Mouse (Mus musculus) liver, postnatal 0 days (tissue): ENCODE measurements around the gene B4galt1. TPM values are rescaled to one million over a fixed set of nuclear protein-coding genes. Genes with fewer than 3 reads are reported as not detected.

Experiments used
- ATAC-seq: fragments of 200-750 bp; cut with Nextera tagmentation; 2 replicates; pipeline ENCODE4 v1.8.0; 2017; ENCODE audit warnings: mild to moderate bottlenecking, moderate library complexity
- DNase-seq: peaks from one replicate; pipeline ENCODE4 v3.0.0-alpha.2; 2016
- H3K27ac ChIP-seq: fragments of 300-500 bp; sonication (generic); 2 replicates; pipeline ENCODE4 v1.5.1; 2014; ENCODE audit warnings: antibody characterized with exemption, moderate library complexity, mild to moderate bottlenecking, low read depth
- H3K27me3 ChIP-seq: fragments of 300-500 bp; sonication (generic); 2 replicates; pipeline ENCODE4 v1.6.1; 2014; ENCODE audit warnings: low read length, control low read depth, mixed read lengths; ENCODE audit not compliant: insufficient read depth
- H3K36me3 ChIP-seq: fragments of 300-500 bp; sonication (generic); replicated peaks from 2 replicates; pipeline ENCODE4 v1.6.1; 2014; ENCODE audit warnings: mild to moderate bottlenecking, control low read depth, low read length, moderate library complexity, mixed read lengths; ENCODE audit not compliant: insufficient read depth
- H3K4me1 ChIP-seq: fragments of 300-500 bp; sonication (generic); 2 replicates; pipeline ENCODE4 v1.6.1; 2014; ENCODE audit warnings: antibody characterized with exemption, mild to moderate bottlenecking, control low read depth; ENCODE audit not compliant: insufficient read depth
- H3K4me2 ChIP-seq: fragments of 300-500 bp; sonication (generic); 2 replicates; pipeline ENCODE4 v1.6.1; 2014; ENCODE audit warnings: low read depth, mild to moderate bottlenecking, low read length, moderate library complexity, mixed read lengths
- H3K4me3 ChIP-seq: fragments of 300-500 bp; sonication (generic); 2 replicates; pipeline ENCODE4 v1.5.1; 2014; ENCODE audit warnings: low read depth, low read length
- H3K9ac ChIP-seq: fragments of 300-500 bp; sonication (generic); replicated peaks from 2 replicates; pipeline ENCODE4 v1.6.1; 2014; ENCODE audit warnings: mild to moderate bottlenecking, moderate library complexity
- H3K9me3 ChIP-seq: fragments of 300-500 bp; sonication (generic); 2 replicates; pipeline ENCODE4 v1.6.1; 2016; ENCODE audit warnings: mild to moderate bottlenecking, control low read depth, low read length, mixed read lengths
- CTCF ChIP-seq: sonication (generic); IDR thresholded peaks from 2 replicates; pipeline ENCODE4 v1.5.1; 2016; ENCODE audit warnings: antibody characterized with exemption, low read depth
- EP300 ChIP-seq: IDR thresholded peaks from 2 replicates; pipeline ENCODE4 v1.6.1; 2016; ENCODE audit warnings: antibody characterized with exemption, low read depth, mild to moderate bottlenecking
- WGBS: fragments of 180-500 bp; shearing (Covaris S2); extraction: QIAGEN DNeasy Blood & Tissue Kit; methylation state at CpG from one replicate; pipeline ENCODE4 v1.1.7; 2014; ENCODE audit not compliant: insufficient replicate concordance; 5-methylcytosine and 5-hydroxymethylcytosine counted together
- polyA plus RNA-seq: library from polyadenylated mRNA; unstranded; fragments of >200 nt; fragmentation: Nextera tagmentation; extraction: Ambion mirVana; gene quantifications from 2 replicates; pipeline ENCODE4 v1.2.1, GENCODE M21; 2015

The B4galt1 gene
- polyA plus RNA-seq, 1 experiment from 2014 or later = 30.2 TPM

- ATAC-seq = no peak
- H3K4me2 ChIP-seq = no peak overlapping the region
- DNase-seq = no peak
- no peaks in the 10 kb centered on the region for H3K27me3 ChIP-seq
- H3K4me3 ChIP-seq = no peak overlapping the region
- no peak overlapping the region for H3K9ac ChIP-seq
- H3K36me3 ChIP-seq = no peaks in the 10 kb centered on the region
- H3K9me3 ChIP-seq = no peaks in the 10 kb centered on the region
- no peaks in the 10 kb centered on the region for H3K4me1 ChIP-seq
- TF ChIP-seq CTCF = no peak
- no peak for TF ChIP-seq EP300
- WGBS = 79% methylated on average over 12 of the region's 12 CpGs
- H3K27ac ChIP-seq = no peak overlapping the region
Observed at GRCm38 (mm10) chr4:40884282-40885165, 30.7 kb upstream of the B4galt1 start.

GRCm38 (mm10) chr4:40883200-40883599, 29.4 kb upstream of the B4galt1 start:
- no peak for DNase-seq
- TF ChIP-seq EP300 = no peak
- H3K27me3 ChIP-seq = no peaks in the 10 kb centered on the region
- H3K4me3 ChIP-seq = no peak overlapping the region
- no peaks in the 10 kb centered on the region for H3K36me3 ChIP-seq
- H3K27ac ChIP-seq = no peak overlapping the region
- no peak for ATAC-seq
- no peaks in the 10 kb centered on the region for H3K4me1 ChIP-seq
- H3K9ac ChIP-seq = no peak overlapping the region
- no peak overlapping the region for H3K4me2 ChIP-seq
- no peaks in the 10 kb centered on the region for H3K9me3 ChIP-seq
- WGBS = 66% methylated on average over 10 of the region's 10 CpGs

- H3K36me3 ChIP-seq = no peaks in the 10 kb centered on the region
- no peak overlapping the region for H3K4me3 ChIP-seq
- TF ChIP-seq EP300 (no peak), CTCF (no peak)
- H3K4me2 ChIP-seq = peak overlapping the region; percentile 57
- WGBS = 54% methylated on average over 5 of the region's 5 CpGs
- no peak for ATAC-seq
- no peaks in the 10 kb centered on the region for H3K27me3 ChIP-seq
- H3K9ac ChIP-seq = 0 out of 2 replicates have a peak overlapping the region, but pooled peaks have one; percentile 1
- H3K27ac ChIP-seq = peak overlapping the region; percentile 55
- H3K4me1 ChIP-seq = peaks cover 20% of the 10 kb centered on the region
- DNase-seq = no peak
- no peaks in the 10 kb centered on the region for H3K9me3 ChIP-seq
Observed at GRCm38 (mm10) chr4:40877528-40877927, 23.7 kb upstream of the B4galt1 start.

- Histone ChIP-seq H3K27me3 (no peaks in the 10 kb centered on the region), H3K9ac (0 out of 2 replicates have a peak overlapping the region, but pooled peaks have one; percentile 1), H3K36me3 (no peaks in the 10 kb centered on the region), H3K4me3 (no peak overlapping the region), H3K4me1 (peaks cover 20% of the 10 kb centered on the region), H3K4me2 (peak overlapping the region; percentile 57), H3K9me3 (no peaks in the 10 kb centered on the region), H3K27ac (peak overlapping the region; percentile 55)
- WGBS = 25% methylated on average over 12 of the region's 12 CpGs
- DNase-seq (peak; percentile 61), ATAC-seq (peak; percentile 44; the same call in 1 of the 2 replicates)
- no peak for TF ChIP-seq CTCF
- TF ChIP-seq EP300 = no peak
Observed at GRCm38 (mm10) chr4:40876814-40877371, 23.1 kb upstream of the B4galt1 start.

GRCm38 (mm10) chr4:40875842-40876241, 22.0 kb upstream of the B4galt1 start:
- Histone ChIP-seq H3K4me1 (peaks cover 20% of the 10 kb centered on the region), H3K9me3 (no peaks in the 10 kb centered on the region), H3K4me3 (no peak overlapping the region), H3K9ac (no peak overlapping the region), H3K36me3 (no peaks in the 10 kb centered on the region), H3K27ac (peak overlapping the region; percentile 51; the same call in 1 of the 2 replicates), H3K4me2 (no peak overlapping the region), H3K27me3 (no peaks in the 10 kb centered on the region)
- peak; percentile 44 for DNase-seq
- ATAC-seq = peak; percentile 75
- WGBS = 75% methylated on average over 20 of the region's 20 CpGs
- TF ChIP-seq EP300 (no peak), CTCF (no peak)

- WGBS = 65% methylated on average over 5 of the region's 5 CpGs
- no peak for TF ChIP-seq CTCF
- TF ChIP-seq EP300 = no peak
- no peak overlapping the region for H3K9ac ChIP-seq
- peaks cover 20% of the 10 kb centered on the region for H3K4me1 ChIP-seq
- no peaks in the 10 kb centered on the region for H3K36me3 ChIP-seq
- DNase-seq (no peak), ATAC-seq (no peak)
- no peak overlapping the region for H3K4me3 ChIP-seq
- no peaks in the 10 kb centered on the region for H3K27me3 ChIP-seq
- H3K9me3 ChIP-seq = no peaks in the 10 kb centered on the region
- H3K4me2 ChIP-seq = no peak overlapping the region
- H3K27ac ChIP-seq = no peak overlapping the region
Observed at GRCm38 (mm10) chr4:40874794-40875552, 21.2 kb upstream of the B4galt1 start.
